Mouse (Mus musculus): Measurements from ENCODE around the gene Znrf1. TPM values are rescaled to one million over a fixed set of nuclear protein-coding genes. Genes with fewer than 3 reads are reported as not detected.

The Znrf1 gene
- polyA plus RNA-seq, 1 experiment from 2014 or later: 64.1 TPM

GRCm38 (mm10) chr8:111575492-111575891 is 39.6 kb downstream of the Znrf1 start:
- H3K9me3 ChIP-seq (ENCODE audit: control insufficient read depth, low read length): no peaks in the 10 kb centered on the region
- H3K27me3 ChIP-seq (ENCODE audit: control insufficient read depth, insufficient read depth, low read length): no peaks in the 10 kb centered on the region
- no peak overlapping the region for H3K27ac ChIP-seq (ENCODE audit: low read depth, low read length)
- WGBS: 94% methylated on average over 4 of the region's 4 CpGs
- no peak overlapping the region for H3K4me2 ChIP-seq (ENCODE audit: low read depth, low read length, severe bottlenecking)
- peaks cover 4% of the 10 kb centered on the region; the same call in 1 of the 2 replicates for H3K4me1 ChIP-seq (replicated peaks; ENCODE audit: control insufficient read depth, insufficient read depth, low read length)
- DNase-seq (ENCODE audit: low spot score) (no peak), ATAC-seq (replicated peaks; ENCODE audit: low FRiP score) (no peak)
- H3K9ac ChIP-seq (ENCODE audit: low read length): no peak overlapping the region
- H3K4me3 ChIP-seq (ENCODE audit: low read depth, low read length): no peak overlapping the region
- H3K36me3 ChIP-seq (ENCODE audit: control insufficient read depth, insufficient read depth, low read length): no peaks in the 10 kb centered on the region

GRCm38 (mm10) chr8:111576501-111576900 is 40.6 kb downstream of the Znrf1 start:
- no peak for DNase-seq (ENCODE audit: low spot score)
- H3K27ac ChIP-seq (ENCODE audit: low read depth, low read length): no peak overlapping the region
- H3K4me3 ChIP-seq (ENCODE audit: low read depth, low read length): no peak overlapping the region
- H3K9me3 ChIP-seq (ENCODE audit: control insufficient read depth, low read length): no peaks in the 10 kb centered on the region
- H3K9ac ChIP-seq (ENCODE audit: low read length): no peak overlapping the region
- ATAC-seq (replicated peaks; ENCODE audit: low FRiP score): no peak
- no peaks in the 10 kb centered on the region for H3K27me3 ChIP-seq (ENCODE audit: control insufficient read depth, insufficient read depth, low read length)
- H3K36me3 ChIP-seq (ENCODE audit: control insufficient read depth, insufficient read depth, low read length): no peaks in the 10 kb centered on the region
- no peak overlapping the region for H3K4me2 ChIP-seq (ENCODE audit: low read depth, low read length, severe bottlenecking)
- H3K4me1 ChIP-seq (replicated peaks; ENCODE audit: control insufficient read depth, insufficient read depth, low read length): 0 out of 2 replicates have a peak, but pooled peaks cover 4% of the 10 kb centered on the region

- no peak overlapping the region for H3K27ac ChIP-seq (ENCODE audit: low read depth, low read length)
- ATAC-seq (replicated peaks; ENCODE audit: low FRiP score) (no peak), DNase-seq (ENCODE audit: low spot score) (no peak)
- H3K4me3 ChIP-seq (ENCODE audit: low read depth, low read length): no peak overlapping the region
- no peaks in the 10 kb centered on the region for H3K9me3 ChIP-seq (ENCODE audit: control insufficient read depth, low read length)
- H3K27me3 ChIP-seq (ENCODE audit: control insufficient read depth, insufficient read depth, low read length): no peaks in the 10 kb centered on the region
- no peak overlapping the region for H3K9ac ChIP-seq (ENCODE audit: low read length)
- H3K36me3 ChIP-seq (ENCODE audit: control insufficient read depth, insufficient read depth, low read length): no peaks in the 10 kb centered on the region
- H3K4me2 ChIP-seq (ENCODE audit: low read depth, low read length, severe bottlenecking): no peak overlapping the region
- 0 out of 2 replicates have a peak, but pooled peaks cover 2% of the 10 kb centered on the region for H3K4me1 ChIP-seq (replicated peaks; ENCODE audit: control insufficient read depth, insufficient read depth, low read length)
- WGBS: 93% methylated on average over 9 of the region's 9 CpGs
These were observed 42.1 kb downstream of the Znrf1 start for GRCm38 (mm10) chr8:111577880-111578533.

- H3K27me3 ChIP-seq (ENCODE audit: control insufficient read depth, insufficient read depth, low read length): no peaks in the 10 kb centered on the region
- 91% methylated on average over 1 of the region's 1 CpGs for WGBS
- H3K4me1 ChIP-seq (replicated peaks; ENCODE audit: control insufficient read depth, insufficient read depth, low read length): no peaks in the 10 kb centered on the region
- no peak for DNase-seq (ENCODE audit: low spot score)
- H3K9ac ChIP-seq (ENCODE audit: low read length): no peak overlapping the region
- no peaks in the 10 kb centered on the region for H3K36me3 ChIP-seq (ENCODE audit: control insufficient read depth, insufficient read depth, low read length)
- no peaks in the 10 kb centered on the region for H3K9me3 ChIP-seq (ENCODE audit: control insufficient read depth, low read length)
- H3K4me2 ChIP-seq (ENCODE audit: low read depth, low read length, severe bottlenecking): no peak overlapping the region
- no peak overlapping the region for H3K4me3 ChIP-seq (ENCODE audit: low read depth, low read length)
- H3K27ac ChIP-seq (ENCODE audit: low read depth, low read length): no peak overlapping the region
- no peak for ATAC-seq (replicated peaks; ENCODE audit: low FRiP score)
These were observed 43.4 kb downstream of the Znrf1 start for GRCm38 (mm10) chr8:111579318-111579717.

GRCm38 (mm10) chr8:111580306-111580705 is 44.4 kb downstream of the Znrf1 start:
- Histone ChIP-seq H3K27ac (ENCODE audit: low read depth, low read length) (no peak overlapping the region), H3K4me3 (ENCODE audit: low read depth, low read length) (no peak overlapping the region), H3K27me3 (ENCODE audit: control insufficient read depth, insufficient read depth, low read length) (no peaks in the 10 kb centered on the region), H3K36me3 (ENCODE audit: control insufficient read depth, insufficient read depth, low read length) (no peaks in the 10 kb centered on the region), H3K4me1 (replicated peaks; ENCODE audit: control insufficient read depth, insufficient read depth, low read length) (no peaks in the 10 kb centered on the region), H3K9ac (ENCODE audit: low read length) (no peak overlapping the region), H3K9me3 (ENCODE audit: control insufficient read depth, low read length) (no peaks in the 10 kb centered on the region), H3K4me2 (ENCODE audit: low read depth, low read length, severe bottlenecking) (no peak overlapping the region)
- 98% methylated on average over 3 of the region's 3 CpGs for WGBS
- DNase-seq (ENCODE audit: low spot score) (no peak), ATAC-seq (replicated peaks; ENCODE audit: low FRiP score) (no peak)

- Histone ChIP-seq H3K9me3 (ENCODE audit: control insufficient read depth, low read length) (no peaks in the 10 kb centered on the region), H3K4me3 (ENCODE audit: low read depth, low read length) (no peak overlapping the region), H3K4me1 (replicated peaks; ENCODE audit: control insufficient read depth, insufficient read depth, low read length) (no peaks in the 10 kb centered on the region), H3K4me2 (ENCODE audit: low read depth, low read length, severe bottlenecking) (no peak overlapping the region), H3K36me3 (ENCODE audit: control insufficient read depth, insufficient read depth, low read length) (no peaks in the 10 kb centered on the region), H3K27me3 (ENCODE audit: control insufficient read depth, insufficient read depth, low read length) (no peaks in the 10 kb centered on the region), H3K9ac (ENCODE audit: low read length) (no peak overlapping the region), H3K27ac (ENCODE audit: low read depth, low read length) (no peak overlapping the region)
- DNase-seq (ENCODE audit: low spot score): no peak
- WGBS: 78% methylated on average over 3 of the region's 3 CpGs
- no peak for ATAC-seq (replicated peaks; ENCODE audit: low FRiP score)
These were observed 46.5 kb downstream of the Znrf1 start for GRCm38 (mm10) chr8:111582386-111582785.

- no peak overlapping the region for H3K4me2 ChIP-seq (ENCODE audit: low read depth, low read length, severe bottlenecking)
- no peak overlapping the region for H3K27ac ChIP-seq (ENCODE audit: low read depth, low read length)
- no peaks in the 10 kb centered on the region for H3K36me3 ChIP-seq (ENCODE audit: control insufficient read depth, insufficient read depth, low read length)
- 82% methylated on average over 3 of the region's 3 CpGs for WGBS
- DNase-seq (ENCODE audit: low spot score) (no peak), ATAC-seq (replicated peaks; ENCODE audit: low FRiP score) (no peak)
- no peaks in the 10 kb centered on the region for H3K4me1 ChIP-seq (replicated peaks; ENCODE audit: control insufficient read depth, insufficient read depth, low read length)
- H3K9ac ChIP-seq (ENCODE audit: low read length): no peak overlapping the region
- H3K4me3 ChIP-seq (ENCODE audit: low read depth, low read length): no peak overlapping the region
- no peaks in the 10 kb centered on the region for H3K27me3 ChIP-seq (ENCODE audit: control insufficient read depth, insufficient read depth, low read length)
- no peaks in the 10 kb centered on the region for H3K9me3 ChIP-seq (ENCODE audit: control insufficient read depth, low read length)
These were observed 49.0 kb downstream of the Znrf1 start for GRCm38 (mm10) chr8:111584946-111585345.

GRCm38 (mm10) chr8:111587545-111588094 is 51.7 kb downstream of the Znrf1 start:
- 84% methylated on average over 1 of the region's 1 CpGs for WGBS
- Histone ChIP-seq H3K9me3 (ENCODE audit: control insufficient read depth, low read length) (no peaks in the 10 kb centered on the region), H3K4me2 (ENCODE audit: low read depth, low read length, severe bottlenecking) (no peak overlapping the region), H3K9ac (ENCODE audit: low read length) (no peak overlapping the region), H3K4me1 (replicated peaks; ENCODE audit: control insufficient read depth, insufficient read depth, low read length) (0 out of 2 replicates have a peak, but pooled peaks cover under 1% of the 10 kb centered on the region), H3K27ac (ENCODE audit: low read depth, low read length) (no peak overlapping the region), H3K27me3 (ENCODE audit: control insufficient read depth, insufficient read depth, low read length) (no peaks in the 10 kb centered on the region), H3K4me3 (ENCODE audit: low read depth, low read length) (no peak overlapping the region), H3K36me3 (ENCODE audit: control insufficient read depth, insufficient read depth, low read length) (no peaks in the 10 kb centered on the region)
- ATAC-seq (replicated peaks; ENCODE audit: low FRiP score) (no peak), DNase-seq (ENCODE audit: low spot score) (no peak)

GRCm38 (mm10) chr8:111588336-111588735 is 52.4 kb downstream of the Znrf1 start:
- Histone ChIP-seq H3K9me3 (ENCODE audit: control insufficient read depth, low read length) (no peaks in the 10 kb centered on the region), H3K4me3 (ENCODE audit: low read depth, low read length) (no peak overlapping the region), H3K27ac (ENCODE audit: low read depth, low read length) (no peak overlapping the region), H3K4me1 (replicated peaks; ENCODE audit: control insufficient read depth, insufficient read depth, low read length) (0 out of 2 replicates have a peak, but pooled peaks cover 2% of the 10 kb centered on the region), H3K36me3 (ENCODE audit: control insufficient read depth, insufficient read depth, low read length) (no peaks in the 10 kb centered on the region), H3K9ac (ENCODE audit: low read length) (no peak overlapping the region), H3K4me2 (ENCODE audit: low read depth, low read length, severe bottlenecking) (no peak overlapping the region), H3K27me3 (ENCODE audit: control insufficient read depth, insufficient read depth, low read length) (no peaks in the 10 kb centered on the region)
- ATAC-seq (replicated peaks; ENCODE audit: low FRiP score): no peak
- no peak for DNase-seq (ENCODE audit: low spot score)
- WGBS: 80% methylated on average over 2 of the region's 2 CpGs
